Mouse (Mus musculus): ENCODE data around the gene Csta1.
"Not testable (repeated sequence)": the region's sequence is repeated elsewhere in the genome, so short reads cannot be mapped to it uniquely, and the experiment has no call there.

Gene Csta1

DNA sequence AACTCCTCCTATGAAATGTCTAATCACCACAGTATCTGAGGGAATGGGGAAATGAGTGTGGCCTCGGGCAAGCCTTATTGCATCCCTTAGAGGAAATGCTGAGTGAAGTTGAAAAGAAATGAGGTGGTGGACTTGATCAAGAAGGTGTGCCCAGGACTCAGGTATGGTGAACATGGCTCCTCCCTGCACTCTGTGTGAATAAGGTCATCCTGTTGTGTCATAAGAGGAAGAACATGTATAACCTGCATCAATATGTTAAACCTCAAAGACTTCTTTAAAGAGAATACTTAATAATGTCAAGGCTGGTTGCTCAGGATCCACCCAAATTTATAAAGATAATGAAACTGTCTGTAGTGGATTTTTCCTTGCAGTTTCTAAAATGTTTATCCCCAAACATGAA lies at the start of gene Csta1:
TSS of gene Csta1 (minus strand) at position 101 of the 400 bp plus-strand sequence.
- DNase-seq (ENCODE audit: inconsistent age in 2 of 2, low spot score in 1 of 2): no peak

DNA sequence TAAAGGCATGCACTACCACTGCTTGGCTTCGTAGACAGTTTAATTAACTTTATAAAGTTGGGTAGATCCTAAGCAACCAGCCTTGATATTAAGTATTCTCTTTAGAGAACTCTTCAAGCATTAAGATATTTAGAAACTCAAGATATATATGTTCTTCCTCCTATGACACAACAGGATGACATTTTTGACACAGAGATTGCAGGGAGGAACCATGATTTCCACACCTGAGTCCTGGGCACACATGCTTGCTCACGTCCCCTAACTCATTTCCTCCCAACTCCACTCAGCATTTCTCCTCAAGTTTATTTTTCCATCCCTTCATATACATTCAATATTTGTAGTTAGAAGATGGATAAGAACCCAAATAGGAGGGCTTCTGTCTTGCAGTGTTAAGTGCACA lies 48.9 kb upstream of the Csta1 start:
- DNase-seq (ENCODE audit: inconsistent age in 2 of 2, low spot score in 1 of 2): no peak

DNA sequence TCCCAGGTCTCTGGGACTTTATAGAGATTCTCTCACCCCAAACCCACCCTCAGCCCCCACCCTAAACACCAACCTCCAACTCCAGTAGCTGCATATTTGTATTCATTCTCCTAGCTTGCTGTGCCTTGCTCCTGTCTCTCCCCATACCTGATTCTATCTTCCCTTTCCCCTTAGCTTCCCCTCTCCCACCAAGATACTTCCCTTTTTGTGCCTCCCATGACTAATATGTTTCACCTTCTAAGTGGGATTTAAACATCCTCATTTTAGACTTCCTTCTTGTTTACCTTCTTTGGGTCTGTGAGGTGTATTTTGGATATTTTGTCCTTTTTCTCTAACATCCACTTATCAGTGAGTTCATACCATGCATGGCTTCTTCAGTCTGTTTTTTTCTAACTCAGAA lies 45.1 kb upstream of the Csta1 start:
- no peak for DNase-seq (ENCODE audit: inconsistent age in 2 of 2, low spot score in 1 of 2)

DNA sequence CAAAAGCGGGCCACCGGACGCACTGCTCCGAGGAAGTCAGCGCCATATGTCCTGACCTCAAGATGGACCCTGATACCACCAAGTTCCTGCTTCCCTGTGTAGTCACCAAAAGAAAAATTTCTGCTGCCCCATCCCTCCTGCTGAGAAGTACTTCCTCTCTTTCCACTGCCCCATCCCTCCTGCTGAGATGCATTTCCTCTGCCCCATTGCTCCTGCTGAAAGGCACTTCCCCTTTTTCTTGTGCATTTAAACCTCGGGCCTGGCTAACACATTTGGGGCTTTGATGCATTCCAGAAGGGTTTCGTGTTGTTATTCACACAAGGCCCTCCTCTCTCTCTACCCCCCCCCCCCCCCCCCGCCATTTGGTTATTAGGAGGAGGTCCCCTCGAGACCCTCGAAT lies 36.8 kb upstream of the Csta1 start:
- not testable (repeated sequence) for DNase-seq (ENCODE audit: inconsistent age in 2 of 2, low spot score in 1 of 2)

DNA sequence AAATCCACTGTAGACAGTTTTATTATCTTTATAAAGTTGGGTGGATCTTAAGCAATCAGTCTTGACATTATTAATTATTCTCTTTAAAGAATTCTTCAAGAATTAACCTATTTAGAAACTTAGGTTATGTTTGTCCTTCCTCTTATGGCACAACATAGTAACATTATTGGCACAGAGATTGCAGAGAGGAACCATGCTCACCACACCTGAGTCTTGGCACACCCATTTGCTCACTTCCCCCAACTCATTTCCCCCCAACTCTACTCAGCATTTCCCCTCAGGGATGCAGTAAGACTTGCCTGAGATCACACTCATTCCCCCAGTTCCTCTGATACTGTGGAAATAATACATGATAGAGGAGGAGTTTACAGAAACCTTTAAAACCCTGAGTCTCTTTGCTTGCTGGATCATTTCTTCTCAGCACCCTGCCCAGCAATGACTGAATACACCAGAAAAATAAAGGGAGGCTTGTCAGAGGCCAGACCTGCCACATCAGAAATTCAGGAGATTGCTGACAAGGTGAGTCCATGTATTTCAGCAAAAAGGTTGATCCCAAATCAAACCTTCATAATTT lies 25.4 kb upstream of the Csta1 start, which contains the start of gene Stfa2l1:
TSS of gene Stfa2l1 (plus strand) at position 410 of the 574 bp plus-strand sequence.
- DNase-seq (ENCODE audit: inconsistent age in 2 of 2, low spot score in 1 of 2): no peak

DNA sequence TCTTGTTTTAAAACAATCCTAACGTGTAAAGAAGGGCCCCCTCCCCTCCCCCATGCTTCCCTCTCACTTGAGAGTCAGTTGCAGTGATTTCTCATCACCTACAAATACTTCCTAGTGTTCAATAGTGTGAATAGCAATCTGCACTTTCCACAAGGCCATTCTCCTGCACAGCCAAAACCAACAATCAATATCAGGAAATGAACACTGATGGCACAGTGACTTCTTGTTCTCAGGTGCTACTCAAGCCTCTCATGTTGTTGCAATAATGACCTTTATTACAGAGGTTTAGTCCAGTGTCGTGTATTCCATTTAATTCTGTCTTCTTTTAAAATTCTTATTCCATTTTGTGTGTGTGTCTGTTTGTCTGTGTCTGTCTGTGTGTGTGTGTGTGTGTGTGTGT lies 7.2 kb upstream of the Csta1 start:
- DNase-seq (ENCODE audit: inconsistent age in 2 of 2, low spot score in 1 of 2): no peak

DNA sequence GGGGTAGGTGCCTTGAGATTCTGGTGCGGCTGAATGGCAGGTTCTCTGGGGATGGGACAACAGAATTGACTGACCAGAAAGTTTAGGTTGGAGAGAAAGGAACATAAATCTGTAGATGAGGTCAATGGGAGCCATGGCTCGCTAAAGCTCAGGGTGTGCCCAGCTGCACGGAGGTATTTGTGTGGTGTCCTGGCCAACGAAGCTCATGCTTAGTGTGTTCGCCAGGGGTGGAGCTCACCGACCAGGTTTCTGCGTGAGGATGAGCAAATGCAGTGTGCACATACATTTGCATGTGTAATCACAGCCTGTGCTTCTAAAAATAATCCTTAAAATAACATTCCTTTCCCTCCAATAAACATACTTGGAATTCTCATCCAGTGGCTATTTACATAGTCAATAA lies 2.9 kb downstream of the Csta1 start:
- DNase-seq (ENCODE audit: inconsistent age in 2 of 2, low spot score in 1 of 2): no peak

DNA sequence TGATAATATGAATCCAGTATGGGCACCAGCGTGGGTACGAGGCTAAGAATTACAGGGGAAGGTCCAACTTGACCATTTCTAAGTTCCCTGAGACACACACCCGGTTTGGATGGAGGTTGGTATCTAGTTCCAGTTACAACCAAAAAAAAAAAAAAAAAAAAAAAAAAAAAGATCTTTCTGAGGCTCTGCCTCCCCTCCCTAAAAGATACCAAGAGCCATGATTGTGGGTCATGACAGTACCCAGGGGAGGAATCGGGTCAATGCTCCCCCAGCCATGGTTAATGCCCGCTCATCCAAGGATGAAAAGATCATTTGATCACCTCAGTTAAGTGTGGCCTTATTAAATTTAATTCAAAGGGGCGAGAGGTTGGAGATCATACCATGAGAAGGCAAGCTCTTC lies 15.3 kb downstream of the Csta1 start:
- DNase-seq (ENCODE audit: inconsistent age in 2 of 2, low spot score in 1 of 2): not testable (repeated sequence)

DNA sequence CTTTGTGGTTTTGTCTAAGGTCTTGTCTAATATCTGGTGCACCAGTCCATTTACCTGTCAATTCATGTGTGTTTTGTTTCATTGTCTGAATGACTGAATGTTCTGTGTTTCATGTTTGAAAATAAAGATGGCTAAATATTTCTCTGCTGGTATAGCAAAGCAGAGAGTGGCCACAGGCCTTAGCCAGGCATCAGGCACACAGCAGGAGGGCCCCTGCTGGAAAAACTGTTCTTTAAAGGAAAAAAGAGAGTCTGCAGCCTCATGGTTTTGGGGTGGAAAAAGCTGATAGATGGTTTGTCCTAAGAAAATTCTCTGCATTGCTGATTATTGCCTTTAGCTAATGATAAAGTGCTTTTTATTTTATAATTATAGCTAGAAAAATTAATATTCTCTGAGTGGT lies 19.6 kb downstream of the Csta1 start:
- not testable (repeated sequence) for DNase-seq (ENCODE audit: inconsistent age in 2 of 2, low spot score in 1 of 2)

DNA sequence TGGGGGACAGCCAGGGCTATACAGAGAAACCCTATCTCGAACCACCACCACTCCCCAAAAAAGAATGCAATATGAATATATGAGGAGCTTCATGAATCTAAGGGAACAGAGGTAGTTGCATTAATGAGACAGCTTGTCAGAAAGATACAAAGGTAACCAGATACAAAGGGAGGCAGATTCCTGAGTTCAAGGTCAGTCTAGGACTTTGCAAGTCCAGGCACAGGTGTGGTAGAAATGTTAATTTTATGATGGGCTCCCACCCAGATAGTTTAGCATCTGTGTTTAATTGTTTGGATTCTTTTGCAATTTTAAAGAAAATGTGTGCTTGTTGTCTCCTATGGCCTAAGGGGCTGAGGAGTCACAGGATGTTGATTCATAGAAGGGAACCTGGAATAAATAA lies 28.8 kb downstream of the Csta1 start:
- DNase-seq (ENCODE audit: inconsistent age in 2 of 2, low spot score in 1 of 2): no peak

DNA sequence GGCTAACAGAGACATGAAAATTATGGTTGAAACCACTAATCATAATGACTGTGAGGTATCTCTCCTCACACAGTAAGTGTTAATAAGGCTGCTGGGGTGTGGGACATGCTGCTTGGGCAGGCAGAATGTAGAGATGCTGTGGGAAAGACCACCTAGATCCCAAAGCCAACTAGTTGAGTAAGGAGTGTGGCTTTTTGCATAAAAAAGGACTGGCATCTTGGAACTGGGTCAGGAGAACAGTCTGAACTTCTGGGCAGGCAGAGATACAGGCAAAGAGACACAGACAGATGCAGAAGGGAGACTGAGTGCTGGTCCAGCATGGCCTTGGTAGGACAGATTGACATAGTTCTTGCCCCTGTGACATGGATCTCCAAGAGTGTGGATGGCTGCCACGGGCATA lies 29.5 kb downstream of the Csta1 start:
- no peak for DNase-seq (ENCODE audit: inconsistent age in 2 of 2, low spot score in 1 of 2)

DNA sequence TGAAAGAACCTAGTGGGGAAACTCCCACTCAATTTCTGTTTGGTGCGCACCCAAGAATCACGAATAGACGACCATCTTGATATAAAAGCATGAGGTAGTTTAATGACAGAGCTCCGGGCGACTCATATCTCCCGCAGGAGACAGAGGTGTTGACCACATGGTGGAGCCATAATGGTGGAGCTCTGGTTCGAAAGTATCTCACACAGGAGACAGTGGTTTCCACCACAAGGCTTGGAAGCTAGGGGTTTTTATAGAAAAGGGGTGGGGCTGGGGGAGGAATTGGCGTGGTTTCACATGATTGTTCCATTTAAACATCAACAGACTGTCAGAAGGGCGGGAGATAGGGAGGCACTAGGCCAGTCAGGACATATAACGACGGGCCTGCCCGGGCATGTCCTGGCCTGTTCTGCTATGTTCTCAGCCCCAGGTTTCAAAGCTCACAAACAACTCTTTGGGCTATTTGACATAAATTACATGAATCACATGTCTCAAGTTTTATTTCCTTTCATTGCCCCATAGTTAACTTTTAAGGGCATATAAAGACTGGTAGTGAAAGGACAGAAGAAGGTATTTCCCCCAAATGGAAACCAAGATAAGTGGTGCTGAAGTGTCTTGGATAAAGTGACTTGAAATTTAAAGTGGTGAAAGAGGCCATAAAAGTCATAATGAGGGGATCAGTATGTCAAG lies 33.1 kb downstream of the Csta1 start:
- DNase-seq (ENCODE audit: inconsistent age in 2 of 2, low spot score in 1 of 2): not testable (repeated sequence)

DNA sequence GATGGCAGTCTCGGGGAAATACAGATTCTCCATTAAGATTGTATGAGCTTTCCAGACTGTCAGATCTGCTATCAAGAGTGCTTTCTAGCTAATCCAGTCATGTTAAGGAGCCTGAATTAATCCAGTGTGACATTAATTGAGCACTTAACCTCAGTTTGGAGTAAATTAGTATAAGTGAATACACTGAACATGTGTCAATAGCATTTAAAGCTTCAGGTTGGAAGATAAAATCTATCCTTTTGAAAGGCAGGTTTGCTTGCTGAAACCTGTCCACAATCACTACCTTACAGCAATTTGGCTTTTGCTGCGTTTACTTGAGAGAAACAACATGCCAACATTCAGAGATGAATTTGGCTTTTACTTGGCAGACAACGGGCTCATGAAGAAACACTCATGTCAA lies 37.0 kb downstream of the Csta1 start:
- DNase-seq (ENCODE audit: inconsistent age in 2 of 2, low spot score in 1 of 2): no peak

DNA sequence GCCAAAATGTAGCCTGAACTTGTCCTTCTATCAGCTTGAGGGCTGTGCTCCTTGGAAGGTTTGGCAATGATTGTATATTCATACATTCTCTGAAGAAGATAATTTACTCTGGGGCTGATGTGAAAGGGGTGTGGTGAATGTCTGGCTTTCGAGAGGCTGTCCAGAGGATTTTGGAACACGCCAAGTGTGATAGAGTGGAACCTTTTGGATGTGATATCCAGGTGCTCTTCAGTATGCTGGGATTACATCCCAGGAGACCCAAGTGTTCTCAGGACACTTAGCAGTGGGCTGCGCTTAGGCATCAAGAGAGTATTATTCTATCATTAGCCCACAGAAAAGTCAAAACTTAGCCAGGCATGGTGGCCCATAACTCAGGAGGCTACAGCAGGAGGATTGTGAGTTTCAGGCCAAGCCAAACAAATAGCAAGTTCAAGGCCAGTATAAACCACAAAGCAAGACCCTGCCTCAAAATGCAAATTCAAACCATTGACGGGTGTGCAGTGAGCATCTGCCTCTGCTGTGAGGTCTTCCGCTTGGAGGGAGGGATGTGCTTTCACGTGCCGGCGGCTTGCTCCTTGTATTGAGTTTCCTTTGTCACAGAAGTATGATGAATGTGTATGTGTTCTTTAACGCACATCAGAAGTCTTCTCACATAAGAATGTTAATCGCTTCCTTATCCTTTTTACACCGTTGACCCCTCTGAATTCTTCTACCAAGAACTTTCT lies 40.1 kb downstream of the Csta1 start:
- no peak for DNase-seq (ENCODE audit: inconsistent age in 2 of 2, low spot score in 1 of 2)

DNA sequence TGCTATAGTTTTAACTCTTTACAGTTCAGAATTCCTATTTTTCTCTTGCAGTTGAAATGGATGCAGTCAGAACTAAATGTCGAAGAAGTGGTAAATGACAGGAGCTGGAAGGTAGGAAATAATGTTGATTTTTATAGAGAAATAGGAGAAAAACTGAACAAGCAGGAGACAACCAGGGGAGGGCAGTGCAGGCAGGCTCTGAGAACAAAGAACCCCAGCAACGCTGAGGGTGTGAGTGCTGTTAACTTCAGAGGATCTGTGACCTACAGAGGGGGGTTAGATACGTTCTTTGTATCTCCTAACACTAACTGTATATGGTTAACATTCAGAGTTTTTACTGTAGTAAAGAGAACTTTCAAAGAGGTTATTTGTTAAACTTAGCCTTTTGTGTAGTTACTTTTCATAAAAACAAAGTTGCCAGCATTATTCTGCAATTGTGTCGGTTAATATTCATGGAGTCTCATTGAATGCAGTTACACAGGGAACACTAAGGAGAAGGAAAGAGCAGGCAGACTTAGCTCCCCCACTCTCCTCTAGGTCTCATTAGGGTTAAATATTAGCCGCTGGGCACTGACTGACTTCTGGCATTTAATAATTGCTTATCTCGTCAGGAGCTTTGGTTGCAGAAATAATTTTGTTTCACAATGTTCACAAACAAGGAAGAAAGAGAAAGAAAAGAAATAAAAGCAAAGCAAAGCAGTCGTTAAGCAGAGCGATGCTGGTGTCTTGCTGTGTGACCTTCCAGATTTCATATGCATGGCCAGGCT lies 41.0 kb downstream of the Csta1 start:
- DNase-seq (ENCODE audit: inconsistent age in 2 of 2, low spot score in 1 of 2): no peak

DNA sequence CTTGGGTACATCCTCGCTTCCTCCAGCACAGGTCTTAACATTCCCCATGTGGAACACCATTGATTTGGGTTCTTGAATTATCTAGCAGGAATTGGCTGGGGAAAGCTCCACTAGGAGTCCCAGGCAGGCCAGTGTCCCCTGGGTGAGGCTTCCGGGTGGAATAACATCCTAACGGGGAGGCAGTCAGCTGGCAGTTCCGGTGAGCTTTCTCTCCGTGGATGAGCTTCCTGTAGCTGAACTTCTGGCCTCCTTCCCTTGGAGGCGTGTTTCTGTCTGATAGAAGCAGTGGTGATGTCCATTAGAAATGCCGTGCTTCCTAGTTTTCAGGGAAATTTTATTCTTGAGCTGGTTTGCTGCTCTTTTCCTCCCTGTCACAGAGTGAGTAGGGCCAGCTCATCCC lies 42.0 kb downstream of the Csta1 start:
- no peak for DNase-seq (ENCODE audit: inconsistent age in 2 of 2, low spot score in 1 of 2)

DNA sequence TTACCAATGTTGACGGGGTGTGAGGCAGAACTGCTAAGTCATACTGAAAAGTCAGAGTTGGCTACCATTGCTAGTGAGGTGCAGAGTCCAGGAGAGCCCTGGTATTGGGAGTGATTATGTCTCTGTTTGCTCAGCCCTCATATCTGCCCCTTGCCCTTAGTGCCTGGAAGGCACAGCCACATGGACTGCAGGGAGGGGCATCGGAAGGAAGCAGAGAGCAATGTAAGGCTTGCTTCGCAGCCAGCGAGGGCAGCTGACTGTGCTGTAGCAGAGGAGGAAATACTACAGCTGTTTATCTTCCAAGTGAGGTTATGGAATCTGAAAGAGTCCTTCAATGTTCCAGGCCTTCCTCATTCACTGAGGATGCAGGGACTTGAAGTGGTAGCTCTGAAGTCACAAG lies 43.2 kb downstream of the Csta1 start:
- no peak for DNase-seq (ENCODE audit: inconsistent age in 2 of 2, low spot score in 1 of 2)

DNA sequence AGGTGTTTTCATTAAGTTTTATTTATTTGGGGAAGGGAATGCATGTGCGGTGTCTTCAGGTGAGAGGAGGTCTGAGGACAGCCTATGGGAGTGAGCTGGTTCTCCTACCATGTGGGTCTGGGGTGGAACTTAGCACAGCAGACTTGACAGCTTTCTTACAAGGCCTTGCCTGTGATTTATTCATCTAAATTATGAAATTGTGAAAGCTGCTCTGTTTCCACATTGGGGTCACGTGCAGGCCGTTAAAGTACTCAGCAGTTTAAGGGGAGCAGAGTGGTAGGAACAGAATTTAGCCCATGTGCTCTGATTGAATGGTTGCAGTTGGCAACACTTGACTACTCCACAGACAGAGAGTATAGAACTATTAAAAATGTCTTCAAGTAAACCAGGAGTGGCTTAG lies 51.1 kb downstream of the Csta1 start:
- DNase-seq (ENCODE audit: inconsistent age in 2 of 2, low spot score in 1 of 2): peak in 1 of 2 experiments; percentile 78

DNA sequence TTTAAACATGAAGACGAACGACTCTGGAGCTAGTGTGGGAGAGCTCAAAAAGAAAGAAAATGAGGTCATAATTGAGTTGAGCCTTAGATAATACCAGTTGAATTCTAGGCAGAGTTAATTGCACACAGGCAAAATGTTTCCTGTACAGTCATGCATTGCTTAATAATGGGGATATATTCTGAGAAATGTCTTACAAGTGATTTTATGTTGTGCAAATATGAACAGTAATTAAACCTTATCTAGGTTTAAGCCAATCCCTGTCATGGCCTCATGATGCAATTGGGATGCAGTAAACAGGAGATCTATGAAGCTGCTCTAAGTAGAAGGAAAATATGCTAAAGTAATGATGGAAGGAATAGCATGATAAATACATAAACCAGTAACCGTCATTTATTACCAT lies 56.3 kb downstream of the Csta1 start:
- peak in 1 of 2 experiments; percentile 45 for DNase-seq (ENCODE audit: inconsistent age in 2 of 2, low spot score in 1 of 2)

DNA sequence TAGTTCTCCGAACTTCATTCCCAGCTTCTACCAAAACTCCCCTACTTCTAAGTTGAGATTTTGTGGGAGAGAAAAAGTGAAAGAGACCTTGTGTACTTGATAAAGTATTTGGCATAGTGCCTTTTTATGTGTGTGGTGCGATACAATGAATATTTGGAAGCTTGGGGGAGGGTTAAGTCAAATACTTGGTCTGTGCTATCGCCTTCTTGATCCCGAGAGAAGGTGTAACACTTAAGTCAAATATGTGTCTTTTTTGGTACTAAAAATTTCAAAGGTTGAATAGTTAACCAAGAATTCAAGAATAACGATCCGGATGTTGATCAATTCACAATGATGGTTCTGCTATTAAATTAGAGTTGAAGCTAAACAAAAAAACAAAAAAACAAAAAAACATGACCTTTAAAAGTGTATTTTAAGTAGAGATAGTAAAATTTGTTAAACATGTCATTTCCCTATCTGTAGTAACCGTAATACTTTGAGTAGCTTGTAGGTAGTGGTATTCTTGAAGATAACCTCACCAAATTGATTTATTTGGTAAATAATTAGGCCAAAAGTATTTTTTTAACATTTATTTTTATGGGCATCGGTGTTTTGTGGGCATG lies 58.5 kb downstream of the Csta1 start:
- no peak for DNase-seq (ENCODE audit: inconsistent age in 2 of 2, low spot score in 1 of 2)
